Mouse (Mus musculus): ENCODE data around the gene Rsph6a. TPM values are rescaled to one million over a fixed set of nuclear protein-coding genes. Genes with fewer than 3 reads are reported as not detected.

The Rsph6a gene
- polyA plus RNA-seq, 1 experiment from 2014 or later: 0.40 TPM

GRCm38 (mm10) chr7:19083701-19084100, 29.2 kb downstream of the Rsph6a start, which contains the start of gene Dmpk:
Gene Dmpk (plus strand): TSS chr7:19083849.
- Histone ChIP-seq H3K27ac (ENCODE audit: low read depth, low read length) (no peak within 1 kb of the TSS), H3K9me3 (ENCODE audit: control insufficient read depth, low read length) (no peaks in the 10 kb centered on the region), H3K36me3 (ENCODE audit: control insufficient read depth, insufficient read depth, low read length) (peaks cover 50% of the 10 kb centered on the region), H3K4me3 (ENCODE audit: low read length) (peak within 1 kb of the TSS; percentile 13; the same call in 1 of the 2 replicates), H3K27me3 (replicated peaks; ENCODE audit: control insufficient read depth, insufficient read depth, low read length) (no peaks in the 10 kb centered on the region), H3K9ac (ENCODE audit: low read depth, low read length) (no peak within 1 kb of the TSS; the same call in 1 of the 2 replicates), H3K4me2 (ENCODE audit: low read length) (peak within 1 kb of the TSS; percentile 18; the same call in 1 of the 2 replicates), H3K4me1 (ENCODE audit: control insufficient read depth, insufficient read depth, low read depth, low read length) (peaks cover 6% of the 10 kb centered on the region; the same call in 1 of the 2 replicates)
- WGBS: 60% methylated on average over 10 of the region's 10 CpGs
- ATAC-seq: peak; percentile 31; the same call in 1 of the 2 replicates

- Histone ChIP-seq H3K4me2 (ENCODE audit: low read length) (peak overlapping the region; percentile 18; the same call in 1 of the 2 replicates), H3K4me1 (ENCODE audit: control insufficient read depth, insufficient read depth, low read depth, low read length) (peaks cover 6% of the 10 kb centered on the region; the same call in 1 of the 2 replicates), H3K4me3 (ENCODE audit: low read length) (no peak overlapping the region; the same call in 1 of the 2 replicates), H3K27me3 (replicated peaks; ENCODE audit: control insufficient read depth, insufficient read depth, low read length) (no peaks in the 10 kb centered on the region; the same call in 1 of the 2 replicates), H3K9me3 (ENCODE audit: control insufficient read depth, low read length) (no peaks in the 10 kb centered on the region), H3K9ac (ENCODE audit: low read depth, low read length) (no peak overlapping the region), H3K36me3 (ENCODE audit: control insufficient read depth, insufficient read depth, low read length) (peaks cover 54% of the 10 kb centered on the region), H3K27ac (ENCODE audit: low read depth, low read length) (no peak overlapping the region)
- no peak for ATAC-seq
- 74% methylated on average over 6 of the region's 6 CpGs for WGBS
Measured at GRCm38 (mm10) chr7:19084277-19084771, 29.8 kb downstream of the Rsph6a start.

GRCm38 (mm10) chr7:19084921-19085473, 30.5 kb downstream of the Rsph6a start:
- Histone ChIP-seq H3K36me3 (ENCODE audit: control insufficient read depth, insufficient read depth, low read length) (peaks cover 51% of the 10 kb centered on the region), H3K4me2 (ENCODE audit: low read length) (no peak overlapping the region), H3K9ac (ENCODE audit: low read depth, low read length) (no peak overlapping the region), H3K27ac (ENCODE audit: low read depth, low read length) (no peak overlapping the region), H3K27me3 (replicated peaks; ENCODE audit: control insufficient read depth, insufficient read depth, low read length) (no peaks in the 10 kb centered on the region; the same call in 1 of the 2 replicates), H3K4me3 (ENCODE audit: low read length) (no peak overlapping the region), H3K9me3 (ENCODE audit: control insufficient read depth, low read length) (no peaks in the 10 kb centered on the region), H3K4me1 (ENCODE audit: control insufficient read depth, insufficient read depth, low read depth, low read length) (peaks cover 6% of the 10 kb centered on the region; the same call in 1 of the 2 replicates)
- ATAC-seq: no peak
- WGBS: 29% methylated on average over 8 of the region's 9 CpGs

GRCm38 (mm10) chr7:19085495-19085894, 31.0 kb downstream of the Rsph6a start:
- H3K4me2 ChIP-seq (ENCODE audit: low read length): no peak overlapping the region
- ATAC-seq: no peak
- H3K4me3 ChIP-seq (ENCODE audit: low read length): no peak overlapping the region
- H3K9ac ChIP-seq (ENCODE audit: low read depth, low read length): no peak overlapping the region
- H3K27ac ChIP-seq (ENCODE audit: low read depth, low read length): no peak overlapping the region
- no peaks in the 10 kb centered on the region; the same call in 1 of the 2 replicates for H3K27me3 ChIP-seq (replicated peaks; ENCODE audit: control insufficient read depth, insufficient read depth, low read length)
- H3K9me3 ChIP-seq (ENCODE audit: control insufficient read depth, low read length): no peaks in the 10 kb centered on the region
- H3K4me1 ChIP-seq (ENCODE audit: control insufficient read depth, insufficient read depth, low read depth, low read length): peaks cover 6% of the 10 kb centered on the region; the same call in 1 of the 2 replicates
- H3K36me3 ChIP-seq (ENCODE audit: control insufficient read depth, insufficient read depth, low read length): peaks cover 47% of the 10 kb centered on the region
- 15% methylated on average over 6 of the region's 6 CpGs for WGBS

GRCm38 (mm10) chr7:19086042-19086441, 31.6 kb downstream of the Rsph6a start:
- Histone ChIP-seq H3K36me3 (ENCODE audit: control insufficient read depth, insufficient read depth, low read length) (peaks cover 42% of the 10 kb centered on the region), H3K9me3 (ENCODE audit: control insufficient read depth, low read length) (no peaks in the 10 kb centered on the region), H3K27ac (ENCODE audit: low read depth, low read length) (no peak overlapping the region), H3K9ac (ENCODE audit: low read depth, low read length) (no peak overlapping the region), H3K4me3 (ENCODE audit: low read length) (no peak overlapping the region), H3K4me2 (ENCODE audit: low read length) (no peak overlapping the region), H3K27me3 (replicated peaks; ENCODE audit: control insufficient read depth, insufficient read depth, low read length) (peaks cover 5% of the 10 kb centered on the region; the same call in 1 of the 2 replicates), H3K4me1 (ENCODE audit: control insufficient read depth, insufficient read depth, low read depth, low read length) (peaks cover 6% of the 10 kb centered on the region; the same call in 1 of the 2 replicates)
- no peak for ATAC-seq
- 17% methylated on average over 14 of the region's 14 CpGs for WGBS

- ATAC-seq: no peak
- H3K4me2 ChIP-seq (ENCODE audit: low read length): no peak overlapping the region
- 66% methylated on average over 18 of the region's 18 CpGs for WGBS
- H3K4me3 ChIP-seq (ENCODE audit: low read length): no peak overlapping the region
- peaks cover 6% of the 10 kb centered on the region; the same call in 1 of the 2 replicates for H3K4me1 ChIP-seq (ENCODE audit: control insufficient read depth, insufficient read depth, low read depth, low read length)
- peaks cover 39% of the 10 kb centered on the region for H3K36me3 ChIP-seq (ENCODE audit: control insufficient read depth, insufficient read depth, low read length)
- H3K27me3 ChIP-seq (replicated peaks; ENCODE audit: control insufficient read depth, insufficient read depth, low read length): peaks cover 10% of the 10 kb centered on the region
- no peak overlapping the region for H3K9ac ChIP-seq (ENCODE audit: low read depth, low read length)
- no peak overlapping the region for H3K27ac ChIP-seq (ENCODE audit: low read depth, low read length)
- no peaks in the 10 kb centered on the region for H3K9me3 ChIP-seq (ENCODE audit: control insufficient read depth, low read length)
Measured at GRCm38 (mm10) chr7:19086760-19087159, 32.3 kb downstream of the Rsph6a start.

GRCm38 (mm10) chr7:19088813-19089212, 34.3 kb downstream of the Rsph6a start:
- Histone ChIP-seq H3K9ac (ENCODE audit: low read depth, low read length) (no peak overlapping the region), H3K4me1 (ENCODE audit: control insufficient read depth, insufficient read depth, low read depth, low read length) (peaks cover 9% of the 10 kb centered on the region), H3K4me2 (ENCODE audit: low read length) (no peak overlapping the region), H3K9me3 (ENCODE audit: control insufficient read depth, low read length) (no peaks in the 10 kb centered on the region), H3K4me3 (ENCODE audit: low read length) (no peak overlapping the region), H3K27ac (ENCODE audit: low read depth, low read length) (no peak overlapping the region), H3K27me3 (replicated peaks; ENCODE audit: control insufficient read depth, insufficient read depth, low read length) (peaks cover 12% of the 10 kb centered on the region), H3K36me3 (ENCODE audit: control insufficient read depth, insufficient read depth, low read length) (peaks cover 28% of the 10 kb centered on the region)
- 39% methylated on average over 10 of the region's 10 CpGs for WGBS
- ATAC-seq: no peak

- no peak overlapping the region for H3K27ac ChIP-seq (ENCODE audit: low read depth, low read length)
- H3K27me3 ChIP-seq (replicated peaks; ENCODE audit: control insufficient read depth, insufficient read depth, low read length): peaks cover 20% of the 10 kb centered on the region
- ATAC-seq: no peak
- no peak overlapping the region for H3K4me3 ChIP-seq (ENCODE audit: low read length)
- no peak overlapping the region; the same call in 1 of the 2 replicates for H3K4me2 ChIP-seq (ENCODE audit: low read length)
- WGBS: 42% methylated on average over 17 of the region's 17 CpGs
- H3K9me3 ChIP-seq (ENCODE audit: control insufficient read depth, low read length): no peaks in the 10 kb centered on the region
- peaks cover 34% of the 10 kb centered on the region for H3K4me1 ChIP-seq (ENCODE audit: control insufficient read depth, insufficient read depth, low read depth, low read length)
- H3K36me3 ChIP-seq (ENCODE audit: control insufficient read depth, insufficient read depth, low read length): peaks cover 25% of the 10 kb centered on the region
- no peak overlapping the region for H3K9ac ChIP-seq (ENCODE audit: low read depth, low read length)
Measured at GRCm38 (mm10) chr7:19091913-19092312, 37.4 kb downstream of the Rsph6a start.

GRCm38 (mm10) chr7:19092381-19093173, 38.1 kb downstream of the Rsph6a start:
- peaks cover 20% of the 10 kb centered on the region for H3K27me3 ChIP-seq (replicated peaks; ENCODE audit: control insufficient read depth, insufficient read depth, low read length)
- WGBS: 6% methylated on average over 37 of the region's 38 CpGs
- H3K36me3 ChIP-seq (ENCODE audit: control insufficient read depth, insufficient read depth, low read length): peaks cover 21% of the 10 kb centered on the region
- peak overlapping the region; percentile 9; the same call in 1 of the 2 replicates for H3K27ac ChIP-seq (ENCODE audit: low read depth, low read length)
- H3K4me3 ChIP-seq (ENCODE audit: low read length): no peak overlapping the region
- peaks cover 34% of the 10 kb centered on the region for H3K4me1 ChIP-seq (ENCODE audit: control insufficient read depth, insufficient read depth, low read depth, low read length)
- no peaks in the 10 kb centered on the region for H3K9me3 ChIP-seq (ENCODE audit: control insufficient read depth, low read length)
- no peak overlapping the region; the same call in 1 of the 2 replicates for H3K9ac ChIP-seq (ENCODE audit: low read depth, low read length)
- ATAC-seq: peak; percentile 58
- H3K4me2 ChIP-seq (ENCODE audit: low read length): peak overlapping the region; percentile 99

Measured in hindbrain, embryonic 16.5 days (tissue).